Comparison of ENCODE assay signal across 10 mouse cellular contexts in genomic region chr1:60825256-60826186, GRCm38 (mm10).
DNase-seq lines count a peak whose midpoint lies in the region; ATAC-seq lines count a peak whose summit lies in the region.
"Had no signal": no experiment of that assay in that cellular context is flagged by ENCODE, and none has a peak within 500 bp of the region (broad histone marks: within the 10 kb centered on the region; RNA-seq: fewer than 3 reads in every experiment).

No protein-coding gene starts in this region.

- no peak overlapping the region for H3K9ac ChIP-seq in kidney, embryonic 14.5 days (ENCODE audit: low read depth, low read length)
- no peak overlapping the region for H3K9ac ChIP-seq in embryonic facial prominence, embryonic 14.5 days (ENCODE audit: low read depth, low read length)
- no peak overlapping the region for H3K9ac ChIP-seq in limb, embryonic 15.5 days
- H3K9ac ChIP-seq in forebrain, embryonic 15.5 days (replicated peaks): no peak overlapping the region
- H3K9ac ChIP-seq: liver, embryonic 13.5 days had no signal

- H3K4me3 ChIP-seq in kidney, embryonic 14.5 days (ENCODE audit: low read length): no peak overlapping the region
- H3K4me3 ChIP-seq in embryonic facial prominence, embryonic 14.5 days (ENCODE audit: low read depth, low read length): no peak overlapping the region
- no peak overlapping the region for H3K4me3 ChIP-seq in limb, embryonic 15.5 days
- no peak overlapping the region for H3K4me3 ChIP-seq in forebrain, embryonic 15.5 days
- H3K4me3 ChIP-seq: liver, embryonic 13.5 days had no signal

- ATAC-seq in kidney, embryonic 14.5 days (ENCODE audit: low FRiP score, low TSS enrichment): no peak
- peak; percentile 84 for ATAC-seq in embryonic facial prominence, embryonic 14.5 days (ENCODE audit: low read depth)
- ATAC-seq in limb, embryonic 15.5 days (ENCODE audit: insufficient number of reproducible peaks, low FRiP score, low TSS enrichment, low read depth): peak; percentile 74; the same call in 1 of the 2 replicates
- ATAC-seq in forebrain, embryonic 15.5 days (replicated peaks): no peak
- ATAC-seq: hindbrain, embryonic 16.5 days had no signal

- H3K4me2 ChIP-seq in kidney, embryonic 14.5 days (replicated peaks; ENCODE audit: low read depth, low read length): no peak overlapping the region
- no peak overlapping the region for H3K4me2 ChIP-seq in embryonic facial prominence, embryonic 14.5 days (ENCODE audit: low read depth, low read length)
- no peak overlapping the region for H3K4me2 ChIP-seq in limb, embryonic 15.5 days
- no peak overlapping the region for H3K4me2 ChIP-seq in forebrain, embryonic 15.5 days (replicated peaks)
- H3K4me2 ChIP-seq: liver, embryonic 13.5 days had no signal

- H3K27me3 ChIP-seq in kidney, embryonic 14.5 days (ENCODE audit: control insufficient read depth, insufficient read depth, low read length): no peaks in the 10 kb centered on the region
- H3K27me3 ChIP-seq in embryonic facial prominence, embryonic 14.5 days (replicated peaks; ENCODE audit: control insufficient read depth, insufficient read depth, low read length): no peaks in the 10 kb centered on the region
- H3K27me3 ChIP-seq in limb, embryonic 15.5 days: no peaks in the 10 kb centered on the region
- H3K27me3 ChIP-seq in forebrain, embryonic 15.5 days: no peaks in the 10 kb centered on the region
- H3K27me3 ChIP-seq: liver, embryonic 13.5 days had no signal

- no peaks in the 10 kb centered on the region for H3K9me3 ChIP-seq in kidney, embryonic 14.5 days (ENCODE audit: control insufficient read depth, low read length)
- no peaks in the 10 kb centered on the region for H3K9me3 ChIP-seq in embryonic facial prominence, embryonic 14.5 days (ENCODE audit: control insufficient read depth, low read length)
- no peaks in the 10 kb centered on the region for H3K9me3 ChIP-seq in limb, embryonic 15.5 days
- H3K9me3 ChIP-seq in forebrain, embryonic 15.5 days: no peaks in the 10 kb centered on the region
- H3K9me3 ChIP-seq: liver, embryonic 13.5 days had no signal

- H3K27ac ChIP-seq in kidney, embryonic 14.5 days (ENCODE audit: low read depth, low read length): peak overlapping the region; percentile 82
- H3K27ac ChIP-seq in embryonic facial prominence, embryonic 14.5 days (replicated peaks; ENCODE audit: low read depth, low read length): peak overlapping the region; percentile 75
- H3K27ac ChIP-seq in limb, embryonic 15.5 days: peak overlapping the region; percentile 39
- H3K27ac ChIP-seq in forebrain, embryonic 15.5 days (replicated peaks): no peak overlapping the region
- H3K27ac ChIP-seq: liver, embryonic 13.5 days had no signal

- WGBS in kidney, embryonic 14.5 days: 66% methylated on average over 9 of the region's 9 CpGs
- 31% methylated on average over 9 of the region's 9 CpGs for WGBS in embryonic facial prominence, embryonic 14.5 days
- WGBS in limb, embryonic 15.5 days: 43% methylated on average over 9 of the region's 9 CpGs
- 66% methylated on average over 9 of the region's 9 CpGs for WGBS in forebrain, embryonic 15.5 days

- DNase-seq in kidney, adult 18-20 months: no peak
- DNase-seq in MN1 (ENCODE audit: low spot score): peak; percentile 92
- peak; percentile 95 for DNase-seq in embryonic facial prominence, embryonic 14.5 days (ENCODE audit: low spot score)
- no peak for DNase-seq in kidney, postnatal 14 days
- no peak for DNase-seq in testis, postnatal 14 days (ENCODE audit: low spot score)
- DNase-seq: liver, embryonic 13.5 days had no signal

- 0 out of 2 replicates have a peak, but pooled peaks cover 4% of the 10 kb centered on the region for H3K4me1 ChIP-seq in kidney, embryonic 14.5 days (ENCODE audit: control insufficient read depth, insufficient read depth, low read length)
- peaks cover 21% of the 10 kb centered on the region for H3K4me1 ChIP-seq in embryonic facial prominence, embryonic 14.5 days (ENCODE audit: control insufficient read depth, insufficient read depth, low read length)
- peaks cover 19% of the 10 kb centered on the region; the same call in 1 of the 2 replicates for H3K4me1 ChIP-seq in limb, embryonic 15.5 days
- H3K4me1 ChIP-seq in forebrain, embryonic 15.5 days: 0 out of 2 replicates have a peak, but pooled peaks cover 2% of the 10 kb centered on the region

- H3K36me3 ChIP-seq in kidney, embryonic 14.5 days (ENCODE audit: control insufficient read depth, insufficient read depth, low read length): no peaks in the 10 kb centered on the region
- H3K36me3 ChIP-seq in embryonic facial prominence, embryonic 14.5 days (ENCODE audit: control insufficient read depth, insufficient read depth, low read length): no peaks in the 10 kb centered on the region
- no peaks in the 10 kb centered on the region for H3K36me3 ChIP-seq in limb, embryonic 15.5 days
- H3K36me3 ChIP-seq in forebrain, embryonic 15.5 days: no peaks in the 10 kb centered on the region
- H3K36me3 ChIP-seq: liver, embryonic 13.5 days had no signal

Comparison
In these comparisons a context has a peak if more than half of its experiments do, and no peak if none do; other contexts are left out.
1. ATAC-seq: peak in embryonic facial prominence, embryonic 14.5 days (single experiment) and limb, embryonic 15.5 days (single experiment); none in kidney, embryonic 14.5 days (single experiment) and forebrain, embryonic 15.5 days (single experiment).
2. DNase-seq: peak in MN1 (single experiment) and embryonic facial prominence, embryonic 14.5 days (single experiment); none in kidney, adult 18-20 months (single experiment), kidney, postnatal 14 days (single experiment) and testis, postnatal 14 days (single experiment).